14 mouse cellular contexts compared by ENCODE assay signal in the genomic region with DNA sequence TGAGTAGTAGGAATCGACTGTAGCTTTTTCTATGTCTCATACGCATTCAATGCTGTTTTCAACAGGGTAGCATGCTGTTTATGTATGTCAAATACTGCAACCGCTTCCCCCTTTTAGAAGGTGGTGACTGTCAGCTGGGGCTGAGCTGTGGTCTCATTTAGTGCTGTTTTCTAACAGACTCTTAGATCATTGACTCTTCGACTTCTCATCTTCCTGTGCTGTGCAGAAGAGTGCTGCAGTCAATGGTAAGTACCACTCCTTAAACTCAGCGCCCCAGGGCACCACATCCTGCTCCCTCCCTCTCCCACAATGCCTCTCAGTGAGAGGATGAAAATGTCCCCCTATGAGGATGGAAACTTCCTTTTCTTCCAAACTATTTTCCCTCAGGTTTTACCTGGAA.
DNase-seq lines count a peak whose midpoint lies in the region; ATAC-seq and TF ChIP-seq lines count a peak whose summit lies in the region.
"Had no signal": no experiment of that assay in that cellular context is flagged by ENCODE, and none has a peak within 500 bp of the region (broad histone marks: within the 10 kb centered on the region; RNA-seq: fewer than 3 reads in every experiment).

No protein-coding gene starts in this region.

- 8% methylated on average over 5 of the region's 5 CpGs for WGBS in thymus, adult 2 months
- 86% methylated on average over 5 of the region's 5 CpGs for WGBS in hindbrain, embryonic 13.5 days

- H3K36me3 ChIP-seq in C2C12 (ENCODE audit: control insufficient read depth, insufficient read depth), result peaks cover 8% of the 10 kb centered on the region
- H3K36me3 ChIP-seq in thymus, adult 2 months (ENCODE audit: control insufficient read depth, insufficient read depth, low read length), result no peaks in the 10 kb centered on the region
- no peaks in the 10 kb centered on the region for H3K36me3 ChIP-seq in hindbrain, embryonic 13.5 days

- peak; percentile 78 for DNase-seq in T-cell, adult 2 months (ENCODE audit: low spot score)
- peak; percentile 61 for DNase-seq in thymus, adult 2 months
- DNase-seq in right cerebral cortex, adult 18-20 months, result no peak
- no peak for DNase-seq in layer of hippocampus, postnatal 36 days
- DNase-seq: adrenal gland, adult 8-10 months; cerebellum, postnatal 25 days; gastrocnemius, postnatal 14 days; kidney, adult 11 months; kidney, postnatal 14 days had no signal

- no peaks in the 10 kb centered on the region for H3K27me3 ChIP-seq in C2C12 (ENCODE audit: control insufficient read depth, insufficient read depth, insufficient read length)
- no peaks in the 10 kb centered on the region for H3K27me3 ChIP-seq in thymus, adult 2 months (ENCODE audit: control insufficient read depth, insufficient read depth, low read length)
- no peaks in the 10 kb centered on the region for H3K27me3 ChIP-seq in hindbrain, embryonic 13.5 days
- H3K27me3 ChIP-seq: Patski had no signal

- H3K27ac ChIP-seq in thymus, adult 2 months (ENCODE audit: control insufficient read depth, insufficient read depth, low read length), result peak overlapping the region; percentile 64
- H3K27ac ChIP-seq in hindbrain, embryonic 13.5 days, result no peak overlapping the region

- H3K4me1 ChIP-seq in thymus, adult 2 months (replicated peaks; ENCODE audit: control insufficient read depth, insufficient read depth, low read length), result 0 out of 2 replicates have a peak, but pooled peaks cover 3% of the 10 kb centered on the region
- H3K4me1 ChIP-seq in hindbrain, embryonic 13.5 days (replicated peaks), result no peaks in the 10 kb centered on the region

- no peaks in the 10 kb centered on the region for H3K9me3 ChIP-seq in hindbrain, embryonic 13.5 days

- TF ChIP-seq CTCF in C2C12 (IDR thresholded peaks at IDR 0.05; ENCODE audit: control insufficient read depth, insufficient read depth, insufficient read length), result no peak
- no peak for TF ChIP-seq CTCF in thymus, adult 2 months (IDR thresholded peaks at IDR 0.05; ENCODE audit: borderline replicate concordance, control insufficient read depth, extremely low read depth, insufficient read depth, low read length, poor library complexity)

- H3K9ac ChIP-seq in hindbrain, embryonic 13.5 days, result no peak overlapping the region

- peak; percentile 77 for ATAC-seq in inflammation-experienced regulatory T-cells, adult 6 months
- no peak for ATAC-seq in hindbrain, embryonic 13.5 days (ENCODE audit: low FRiP score)
- ATAC-seq: Patski had no signal

- no peak for TF ChIP-seq POLR2A in thymus, adult 2 months (IDR thresholded peaks at IDR 0.05; ENCODE audit: control insufficient read depth, extremely low read depth, insufficient read depth, low read length, poor library complexity)

- H3K79me3 ChIP-seq in C2C12 (ENCODE audit: low read depth), result peaks cover 2% of the 10 kb centered on the region

- H3K79me2 ChIP-seq in C2C12 (ENCODE audit: control insufficient read depth, insufficient read depth), result no peaks in the 10 kb centered on the region

- H3ac ChIP-seq in C2C12 (ENCODE audit: control insufficient read depth, insufficient read length, low read depth), result peak overlapping the region; percentile 53

- H3K4me2 ChIP-seq in hindbrain, embryonic 13.5 days, result no peak overlapping the region
- H3K4me2 ChIP-seq: heart, embryonic 11.5 days had no signal

- H3K4me3 ChIP-seq in C2C12 (ENCODE audit: insufficient read depth, poor library complexity, severe bottlenecking), result no peak overlapping the region
- H3K4me3 ChIP-seq in thymus, adult 2 months (ENCODE audit: control insufficient read depth, insufficient read depth, low read length), result no peak overlapping the region
- no peak overlapping the region for H3K4me3 ChIP-seq in hindbrain, embryonic 13.5 days

TF ChIP-seq in C2C12, 6 proteins besides CTCF, POLR2A, EP300 and RAD21:
- no peak for TF ChIP-seq FOSL1 (IDR thresholded peaks at IDR 0.05; ENCODE audit: insufficient read depth, low read length, poor library complexity, severe bottlenecking)
- no peak for TF ChIP-seq MYOD1 (IDR thresholded peaks at IDR 0.05; ENCODE audit: control insufficient read depth, insufficient read length, low read depth)
- no peak for TF ChIP-seq CEBPB (IDR thresholded peaks at IDR 0.05; ENCODE audit: low read depth)
- TF ChIP-seq USF1 (IDR thresholded peaks at IDR 0.05; ENCODE audit: low read depth), result no peak
- TF ChIP-seq MYOG (IDR thresholded peaks at IDR 0.05; ENCODE audit: control insufficient read depth, extremely low read depth, insufficient read length), result no peak
- no peak for TF ChIP-seq MAX (IDR thresholded peaks at IDR 0.05)

Comparison
In these comparisons a context has a peak if more than half of its experiments do, and no peak if none do; other contexts are left out.
1. DNase-seq: peak in T-cell, adult 2 months (single experiment) and thymus, adult 2 months (single experiment); none in right cerebral cortex, adult 18-20 months (single experiment) and layer of hippocampus, postnatal 36 days (0 of 2).